Mouse (Mus musculus): ENCODE data around the gene Rbm33.

DNA sequence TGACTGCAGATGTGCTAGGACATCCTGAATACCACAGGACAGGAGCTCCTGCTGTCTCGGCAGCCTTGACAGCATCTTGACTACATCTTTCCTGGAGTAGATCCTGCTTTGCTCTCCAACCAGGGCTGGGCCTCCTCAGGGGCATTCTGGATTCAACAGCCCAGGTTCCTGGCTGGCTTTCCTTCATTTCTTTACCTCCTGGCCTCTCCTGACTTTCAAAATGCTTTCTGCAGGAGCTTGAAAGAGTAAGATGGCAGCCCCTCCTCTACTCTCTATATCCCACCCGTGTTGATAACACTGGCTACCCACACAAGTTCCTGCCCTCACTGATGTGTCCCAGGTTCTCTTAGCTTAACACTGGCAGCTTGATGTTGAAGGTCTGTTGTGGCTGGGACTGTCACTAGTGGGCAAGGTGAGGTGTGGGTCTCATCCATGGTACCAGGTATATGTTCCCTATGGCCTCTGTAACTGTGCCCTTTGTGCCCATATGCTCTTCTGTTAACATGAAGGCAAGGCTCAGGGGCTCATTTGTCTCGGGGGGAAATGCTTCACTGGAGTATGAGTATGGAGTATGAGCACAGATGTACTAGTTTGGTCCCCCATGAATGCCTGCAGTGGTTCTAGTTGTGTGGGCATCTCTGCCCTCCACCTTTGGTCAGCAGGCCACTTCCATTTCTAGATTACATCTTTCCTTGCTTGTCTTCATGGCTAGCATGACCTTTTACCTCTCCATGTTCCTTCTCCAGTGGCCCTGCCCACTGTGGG, 133.4 kb downstream of the Rbm33 start:
- no peak for TF ChIP-seq CTCF (IDR thresholded peaks at IDR 0.05)
- no peak for TF ChIP-seq POLR2A (IDR thresholded peaks at IDR 0.05; ENCODE audit: insufficient read depth, low read depth, low read length)
